Mouse (Mus musculus): ENCODE results near the gene Serinc1. TPM values are rescaled to one million over a fixed set of nuclear protein-coding genes. Genes with fewer than 3 reads are reported as not detected.

Gene Serinc1
- polyA plus RNA-seq, 1 experiment from 2014 or later: 261 TPM

Other genes starting within 250 kb of the Serinc1 start
- gene Hsf2, start 46.1 kb downstream of the Serinc1 start, polyA plus RNA-seq (2016; fragmentation: Nextera tagmentation; extraction: Ambion mirVana): 69.7 and 73.1 TPM in 2 replicates
- 1.7 and 3.6 TPM in 2 replicates for gene Pkib, start 99.5 kb upstream of the Serinc1 start, polyA plus RNA-seq (2016; fragmentation: Nextera tagmentation; extraction: Ambion mirVana)

Measured in hindbrain, embryonic 12.5 days (tissue).